Comparison of ENCODE assay signal across 23 mouse cellular contexts in the genomic region with DNA sequence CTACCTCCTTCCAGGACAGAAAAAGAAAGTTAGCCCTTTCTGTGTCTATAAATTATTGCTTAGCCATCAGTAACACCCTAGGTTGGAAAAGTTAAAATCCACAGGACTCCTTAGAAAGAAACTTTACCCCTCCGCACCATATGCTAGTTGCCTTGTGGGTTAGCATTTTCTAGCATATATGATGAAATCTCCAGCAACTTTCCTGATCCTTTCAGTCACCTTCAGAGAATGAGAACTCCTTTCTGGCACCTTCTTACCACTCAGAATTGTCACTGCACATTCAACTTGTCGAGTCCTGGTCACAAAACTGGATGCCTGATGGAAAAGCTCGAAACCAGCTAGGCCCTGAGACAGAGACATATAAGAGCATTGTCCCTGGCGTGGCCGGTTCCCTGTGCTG. TPM values are rescaled to one million over a fixed set of nuclear protein-coding genes. Genes with fewer than 3 reads are reported as not detected.
"Had no signal": no experiment of that assay in that cellular context is flagged by ENCODE, and none has a peak within 500 bp of the region (broad histone marks: within the 10 kb centered on the region; RNA-seq: fewer than 3 reads in every experiment).

No protein-coding gene starts in this region.

- H3K4me1 ChIP-seq: heart, embryonic 10.5 days; liver, embryonic 13.5 days had no signal

- H3K27ac ChIP-seq: heart, embryonic 10.5 days; hindbrain, embryonic 10.5 days; hindbrain, embryonic 12.5 days; hindbrain, embryonic 14.5 days; intestine, embryonic 15.5 days; left cerebral cortex, adult 2 months; limb, embryonic 12.5 days; liver, embryonic 13.5 days had no signal

- H3K4me3 ChIP-seq: heart, embryonic 10.5 days; heart, embryonic 12.5 days; hindbrain, embryonic 10.5 days; hindbrain, embryonic 12.5 days; intestine, embryonic 15.5 days; left cerebral cortex, adult 2 months; limb, embryonic 10.5 days; limb, embryonic 12.5 days; liver, embryonic 13.5 days had no signal

- DNase-seq: gastrocnemius, postnatal 14 days; gastrocnemius, postnatal 36 days; heart, adult 11 months; heart, postnatal 10 days; heart, postnatal 4 days; kidney, adult 18-20 months; kidney, adult 8-10 months; kidney, postnatal 10 days; kidney, postnatal 25 days; kidney, postnatal 4 days; layer of hippocampus, adult 9-11 months; liver; liver, embryonic 13.5 days had no signal

RNA-seq across cellular contexts. Expression of a gene that starts 19.1 kb away (rescaled TPM):
- polyA plus RNA-seq: inflammation-experienced regulatory T-cells, adult 6 months had no signal
